Mouse (Mus musculus): ENCODE measurements at regions not wholly inside any gene's neighbourhood (a gene's known extent, or its start where the extent isn't known, plus 50 kb on each side); places are given as distances from the start of the nearest gene placed in this dataset.

DNA sequence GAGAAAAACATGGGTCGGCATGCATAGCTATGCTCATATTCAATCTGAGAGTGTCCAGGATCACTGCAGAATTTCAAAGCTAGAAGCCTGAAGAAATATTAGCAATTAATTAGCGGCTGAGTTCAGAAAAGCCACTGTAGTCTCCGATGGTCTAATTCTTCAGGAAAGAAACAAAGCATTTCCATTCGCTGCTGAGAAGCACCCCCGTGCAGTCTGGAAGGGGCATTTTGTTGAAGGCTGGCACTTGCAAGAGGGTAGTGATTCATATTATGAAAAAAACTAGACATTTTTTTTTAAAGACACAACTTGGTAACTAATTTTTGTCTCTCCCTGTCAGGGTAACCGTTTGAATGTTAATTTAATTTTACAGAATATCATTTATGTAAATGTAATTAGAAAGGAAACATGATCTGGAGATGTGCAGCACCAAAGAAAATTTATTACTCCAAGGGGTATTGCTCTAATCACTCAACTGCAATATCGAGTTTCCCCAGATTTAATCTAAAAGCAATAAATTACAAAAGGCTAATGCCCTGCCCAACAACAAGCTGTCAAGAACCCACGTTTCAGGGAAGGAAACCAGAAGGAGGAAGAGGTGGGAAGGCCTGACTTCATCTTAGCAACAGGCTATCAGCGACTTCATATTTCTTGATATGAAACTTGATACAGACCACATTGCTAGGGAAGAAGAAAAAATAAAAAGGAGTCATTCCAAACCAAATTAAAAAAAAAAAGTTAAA lies 529.1 kb downstream of the Meis1 start:
- TF ChIP-seq CTCF (IDR thresholded peaks at IDR 0.05; ENCODE audit: extremely low read depth, insufficient read length, insufficient replicate concordance, low read depth, low read length) (no peak), POLR2A (IDR thresholded peaks at IDR 0.05; ENCODE audit: low read depth, low read length) (no peak)
- H3K4me1 ChIP-seq (ENCODE audit: control insufficient read depth, insufficient read depth, insufficient read length, low read length), result no peaks in the 10 kb centered on the region
- no peak overlapping the region for H3K4me3 ChIP-seq (ENCODE audit: low read depth, low read length)
- no peaks in the 10 kb centered on the region for H3K27me3 ChIP-seq (ENCODE audit: control insufficient read depth, insufficient read depth, low read length)
- WGBS, result 59% methylated on average over 9 of the region's 9 CpGs
- no peak overlapping the region for H3K27ac ChIP-seq (ENCODE audit: insufficient read depth, low read depth, low read length)
- no peaks in the 10 kb centered on the region for H3K36me3 ChIP-seq (ENCODE audit: control insufficient read depth, insufficient read depth, low read length)

DNA sequence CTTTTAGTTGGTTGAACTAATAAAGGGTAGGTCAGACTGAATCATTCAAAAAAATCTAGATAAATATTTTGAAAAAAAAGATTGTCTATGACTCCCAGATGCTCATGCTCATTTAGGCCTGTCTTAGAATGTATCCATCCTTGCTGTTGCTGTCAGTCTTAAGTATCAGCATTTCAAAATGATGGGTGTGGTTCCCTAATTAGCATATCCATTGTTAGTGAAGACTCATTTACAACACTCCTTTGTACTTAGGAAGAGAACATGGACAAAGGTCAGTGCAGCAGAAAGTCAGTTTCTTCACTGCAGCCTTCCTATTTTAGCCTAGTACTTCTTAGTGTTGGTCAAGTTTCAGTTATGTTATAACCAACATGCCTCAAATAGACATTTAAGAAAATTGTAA lies 525.2 kb upstream of the Etaa1 start:
- H3K27ac ChIP-seq (ENCODE audit: insufficient read depth, low read depth, low read length), result no peak overlapping the region
- no peaks in the 10 kb centered on the region for H3K4me1 ChIP-seq (ENCODE audit: control insufficient read depth, insufficient read depth, insufficient read length, low read length)
- no peak for TF ChIP-seq CTCF (IDR thresholded peaks at IDR 0.05; ENCODE audit: extremely low read depth, insufficient read length, insufficient replicate concordance, low read depth, low read length)
- no peaks in the 10 kb centered on the region for H3K36me3 ChIP-seq (ENCODE audit: control insufficient read depth, insufficient read depth, low read length)
- H3K27me3 ChIP-seq (ENCODE audit: control insufficient read depth, insufficient read depth, low read length), result no peaks in the 10 kb centered on the region
- H3K4me3 ChIP-seq (ENCODE audit: low read depth, low read length), result no peak overlapping the region

DNA sequence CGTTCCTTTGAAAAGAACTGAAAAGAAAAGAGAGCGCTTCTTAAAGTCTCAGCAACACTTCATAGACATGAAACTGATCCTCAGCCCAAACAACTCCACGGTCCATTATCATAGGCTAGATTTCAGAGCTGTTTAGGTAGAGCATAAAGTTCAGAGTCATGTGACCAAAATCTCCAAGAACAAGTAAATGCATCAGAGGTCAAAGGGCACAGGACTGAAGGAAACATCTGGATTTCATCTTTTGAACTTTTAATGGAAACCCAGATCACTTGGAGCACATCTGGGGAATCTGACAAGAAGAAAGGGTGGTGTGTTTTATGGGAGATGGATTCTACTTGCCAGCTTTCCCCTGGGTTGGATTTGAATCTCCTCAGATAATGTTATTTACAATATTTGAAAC lies 497.6 kb upstream of the Etaa1 start:
- no peak overlapping the region for H3K4me3 ChIP-seq (ENCODE audit: low read depth, low read length)
- H3K27me3 ChIP-seq (ENCODE audit: control insufficient read depth, insufficient read depth, low read length), result no peaks in the 10 kb centered on the region
- no peaks in the 10 kb centered on the region for H3K4me1 ChIP-seq (ENCODE audit: control insufficient read depth, insufficient read depth, insufficient read length, low read length)
- TF ChIP-seq POLR2A (IDR thresholded peaks at IDR 0.05; ENCODE audit: low read depth, low read length), result no peak
- 73% methylated on average over 3 of the region's 3 CpGs for WGBS
- H3K36me3 ChIP-seq (ENCODE audit: control insufficient read depth, insufficient read depth, low read length), result no peaks in the 10 kb centered on the region
- no peak overlapping the region for H3K27ac ChIP-seq (ENCODE audit: insufficient read depth, low read depth, low read length)

DNA sequence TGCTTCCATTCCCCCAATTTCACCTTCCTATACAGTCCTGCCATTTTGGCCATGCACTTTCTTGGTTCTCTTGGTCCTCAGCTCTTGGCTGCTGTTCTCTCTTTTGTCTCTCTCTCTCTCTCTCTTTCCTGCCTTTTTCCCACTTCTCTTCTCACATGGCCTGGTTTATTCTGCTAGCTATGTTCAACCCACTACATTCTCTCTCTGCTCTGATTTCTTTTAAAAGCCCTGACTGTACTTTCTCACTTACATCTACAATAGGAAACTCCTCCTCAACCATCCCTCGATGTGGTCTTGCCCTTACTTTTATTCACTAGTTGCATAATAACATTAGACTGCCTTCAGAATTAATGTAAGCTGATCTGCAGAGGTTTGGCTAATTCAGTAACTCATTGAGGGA lies 495.2 kb upstream of the Etaa1 start:
- H3K4me3 ChIP-seq (ENCODE audit: low read depth, low read length), result no peak overlapping the region
- no peaks in the 10 kb centered on the region for H3K27me3 ChIP-seq (ENCODE audit: control insufficient read depth, insufficient read depth, low read length)
- TF ChIP-seq CTCF (IDR thresholded peaks at IDR 0.05; ENCODE audit: extremely low read depth, insufficient read length, insufficient replicate concordance, low read depth, low read length) (no peak), POLR2A (IDR thresholded peaks at IDR 0.05; ENCODE audit: low read depth, low read length) (no peak)
- no peak overlapping the region for H3K27ac ChIP-seq (ENCODE audit: insufficient read depth, low read depth, low read length)
- WGBS, result 69% methylated on average over 1 of the region's 1 CpGs
- no peaks in the 10 kb centered on the region for H3K4me1 ChIP-seq (ENCODE audit: control insufficient read depth, insufficient read depth, insufficient read length, low read length)
- H3K36me3 ChIP-seq (ENCODE audit: control insufficient read depth, insufficient read depth, low read length), result no peaks in the 10 kb centered on the region

DNA sequence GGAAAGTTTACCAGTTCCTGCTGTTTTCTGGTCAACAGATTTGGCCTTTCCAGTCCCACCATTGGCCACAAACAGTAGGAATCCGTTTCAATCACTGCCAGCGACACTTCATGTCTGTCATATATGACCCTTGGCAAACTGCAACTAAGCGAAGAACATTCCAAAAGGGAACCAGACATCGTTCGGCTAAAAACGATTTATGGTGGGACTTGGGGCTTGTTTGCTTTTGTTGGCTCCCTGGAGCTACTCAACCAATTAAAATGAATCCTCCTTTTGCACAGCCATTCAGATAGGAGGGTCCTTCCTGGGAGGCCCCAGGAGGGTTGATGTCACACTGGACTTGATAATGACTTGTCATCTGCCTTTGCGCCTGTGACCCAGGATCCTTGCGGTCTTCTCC lies 490.9 kb upstream of the Etaa1 start:
- H3K4me1 ChIP-seq (ENCODE audit: control insufficient read depth, insufficient read depth, insufficient read length, low read length), result no peaks in the 10 kb centered on the region
- no peak overlapping the region for H3K4me3 ChIP-seq (ENCODE audit: low read depth, low read length)
- no peak overlapping the region for H3K27ac ChIP-seq (ENCODE audit: insufficient read depth, low read depth, low read length)
- no peaks in the 10 kb centered on the region for H3K27me3 ChIP-seq (ENCODE audit: control insufficient read depth, insufficient read depth, low read length)
- H3K36me3 ChIP-seq (ENCODE audit: control insufficient read depth, insufficient read depth, low read length), result no peaks in the 10 kb centered on the region
- 73% methylated on average over 8 of the region's 8 CpGs for WGBS
- no peak for TF ChIP-seq POLR2A (IDR thresholded peaks at IDR 0.05; ENCODE audit: low read depth, low read length)

DNA sequence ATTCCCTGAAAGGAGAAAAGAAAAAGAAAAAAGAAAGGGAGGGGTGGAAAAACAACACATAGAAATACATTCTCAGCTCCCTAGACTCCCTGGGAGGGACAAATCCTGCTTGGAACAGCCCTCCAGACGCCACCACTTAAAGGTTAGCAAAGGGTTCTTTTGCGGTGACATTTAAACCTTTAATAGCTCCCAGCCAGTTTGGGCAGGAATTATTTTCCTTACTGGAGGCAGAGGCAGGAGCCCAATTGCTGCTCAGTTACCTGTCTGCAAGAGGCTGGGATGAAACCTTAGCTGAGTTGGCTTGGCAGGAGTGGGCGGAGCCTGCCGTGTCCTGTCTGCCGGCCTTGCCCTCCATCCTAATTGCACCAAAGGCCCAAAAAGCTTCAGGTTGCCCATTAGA lies 490.4 kb upstream of the Etaa1 start:
- H3K4me1 ChIP-seq (ENCODE audit: control insufficient read depth, insufficient read depth, insufficient read length, low read length), result no peaks in the 10 kb centered on the region
- WGBS, result 62% methylated on average over 5 of the region's 5 CpGs
- H3K27me3 ChIP-seq (ENCODE audit: control insufficient read depth, insufficient read depth, low read length), result no peaks in the 10 kb centered on the region
- H3K27ac ChIP-seq (ENCODE audit: insufficient read depth, low read depth, low read length), result no peak overlapping the region
- H3K4me3 ChIP-seq (ENCODE audit: low read depth, low read length), result no peak overlapping the region
- no peaks in the 10 kb centered on the region for H3K36me3 ChIP-seq (ENCODE audit: control insufficient read depth, insufficient read depth, low read length)
- TF ChIP-seq POLR2A (IDR thresholded peaks at IDR 0.05; ENCODE audit: low read depth, low read length), result no peak

DNA sequence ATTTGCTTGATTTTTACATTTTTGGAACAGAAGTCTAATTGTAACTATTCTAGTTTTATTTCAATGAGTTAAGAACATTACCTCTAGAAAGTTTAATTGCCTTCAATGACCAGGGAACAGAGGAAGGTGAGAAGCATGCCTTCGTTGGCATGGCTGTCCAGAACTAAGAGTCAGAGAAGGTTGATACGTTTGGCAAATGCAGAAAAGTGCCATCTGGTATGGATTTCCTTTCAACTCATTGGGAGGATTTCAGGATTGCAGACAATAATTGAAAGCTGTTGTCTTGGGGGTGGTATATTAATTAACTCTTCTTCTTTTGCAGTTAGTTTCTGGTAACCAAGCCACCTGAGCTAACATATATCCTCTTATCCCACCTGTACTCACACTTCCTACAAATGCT lies 489.5 kb upstream of the Etaa1 start:
- H3K27me3 ChIP-seq (ENCODE audit: control insufficient read depth, insufficient read depth, low read length), result no peaks in the 10 kb centered on the region
- 78% methylated on average over 2 of the region's 2 CpGs for WGBS

More for the DNA sequence above, 489.5 kb upstream of the Etaa1 start:
- H3K4me3 ChIP-seq (ENCODE audit: low read depth, low read length), result no peak overlapping the region
- no peak for TF ChIP-seq POLR2A (IDR thresholded peaks at IDR 0.05; ENCODE audit: low read depth, low read length)
- no peak for TF ChIP-seq CTCF (IDR thresholded peaks at IDR 0.05; ENCODE audit: extremely low read depth, insufficient read length, insufficient replicate concordance, low read depth, low read length)
- no peak overlapping the region for H3K27ac ChIP-seq (ENCODE audit: insufficient read depth, low read depth, low read length)
- H3K36me3 ChIP-seq (ENCODE audit: control insufficient read depth, insufficient read depth, low read length), result no peaks in the 10 kb centered on the region
- no peaks in the 10 kb centered on the region for H3K4me1 ChIP-seq (ENCODE audit: control insufficient read depth, insufficient read depth, insufficient read length, low read length)
